Mouse (Mus musculus) forebrain, embryonic 12.5 days (tissue): ENCODE measurements around the gene Olfr545. TPM values are rescaled to one million over a fixed set of nuclear protein-coding genes. Genes with fewer than 3 reads are reported as not detected.

Source experiments
- ATAC-seq: fragments of 200-750 bp; cut with Nextera tagmentation; 2 replicates; pipeline ENCODE4 v1.8.0; 2017; ENCODE audit warnings: moderate TSS enrichment; ENCODE audit not compliant: low FRiP score
- H3K27ac ChIP-seq: fragments of 300-500 bp; sonication (generic); 2 replicates; pipeline ENCODE4 v1.5.1; 2016; ENCODE audit warnings: mild to moderate bottlenecking
- H3K27me3 ChIP-seq: fragments of 300-500 bp; sonication (generic); 2 replicates; pipeline ENCODE4 v1.6.1; 2016; ENCODE audit warnings: mild to moderate bottlenecking
- H3K36me3 ChIP-seq: fragments of 300-500 bp; sonication (generic); replicated peaks from 2 replicates; pipeline ENCODE4 v1.6.1; 2016; ENCODE audit warnings: mild to moderate bottlenecking
- H3K4me1 ChIP-seq: fragments of 300-500 bp; sonication (generic); 2 replicates; pipeline ENCODE4 v1.6.1; 2016
- H3K4me2 ChIP-seq: fragments of 300-500 bp; sonication (generic); 2 replicates; pipeline ENCODE4 v1.6.1; 2016; ENCODE audit warnings: mild to moderate bottlenecking, moderate library complexity
- H3K4me3 ChIP-seq: fragments of 300-500 bp; sonication (generic); replicated peaks from 2 replicates; pipeline ENCODE4 v1.5.1; 2016; ENCODE audit warnings: mild to moderate bottlenecking
- H3K9ac ChIP-seq: fragments of 300-500 bp; sonication (generic); 2 replicates; pipeline ENCODE4 v1.6.1; 2016; ENCODE audit warnings: mild to moderate bottlenecking
- H3K9me3 ChIP-seq: fragments of 300-500 bp; sonication (generic); 2 replicates; pipeline ENCODE4 v1.6.1; 2016
- WGBS: fragments of 180-500 bp; shearing (Covaris S2); methylation state at CpG from one replicate; pipeline ENCODE4 v1.1.7; 2016; 5-methylcytosine and 5-hydroxymethylcytosine counted together
- polyA plus RNA-seq: library from polyadenylated mRNA; unstranded; fragments of >200 nt; fragmentation: Nextera tagmentation; extraction: Ambion mirVana; gene quantifications from 2 replicates; pipeline ENCODE4 v1.2.1, GENCODE M21; 2016

Gene Olfr545
- 0.32 TPM in 1 of 2 replicates, not detected in the other for polyA plus RNA-seq

DNA sequence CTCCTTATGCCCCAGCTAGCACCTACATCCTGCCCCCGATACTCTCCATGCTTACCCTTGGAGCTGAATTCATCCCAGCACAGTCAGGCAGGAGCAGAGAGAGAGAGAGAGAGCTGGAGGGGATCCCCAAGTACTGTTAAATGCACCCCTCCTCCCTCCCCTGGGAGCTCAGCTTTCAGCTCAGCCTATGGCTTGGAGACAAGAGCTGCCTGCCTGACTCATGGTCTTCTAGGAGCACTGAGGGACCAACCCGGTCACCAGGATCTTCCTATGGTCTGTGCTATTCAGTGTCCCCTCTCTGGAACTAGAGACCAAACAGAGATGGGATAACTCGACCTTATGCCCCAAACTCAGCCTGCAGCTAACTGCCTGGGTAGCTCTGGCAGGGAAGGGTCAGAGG lies at the start of gene Olfr545:
Gene Olfr545, minus strand, starts transcription at position 101 of the 400 bp plus-strand sequence.
- Histone ChIP-seq H3K4me2 (no peak within 1 kb of the TSS), H3K27ac (no peak within 1 kb of the TSS), H3K36me3 (no peaks in the 10 kb centered on the region), H3K4me1 (no peaks in the 10 kb centered on the region), H3K9me3 (no peaks in the 10 kb centered on the region), H3K4me3 (no peak within 1 kb of the TSS), H3K27me3 (no peaks in the 10 kb centered on the region), H3K9ac (no peak within 1 kb of the TSS)
- ATAC-seq, result no peak
- WGBS, result 73% methylated on average over 3 of the region's 3 CpGs

DNA sequence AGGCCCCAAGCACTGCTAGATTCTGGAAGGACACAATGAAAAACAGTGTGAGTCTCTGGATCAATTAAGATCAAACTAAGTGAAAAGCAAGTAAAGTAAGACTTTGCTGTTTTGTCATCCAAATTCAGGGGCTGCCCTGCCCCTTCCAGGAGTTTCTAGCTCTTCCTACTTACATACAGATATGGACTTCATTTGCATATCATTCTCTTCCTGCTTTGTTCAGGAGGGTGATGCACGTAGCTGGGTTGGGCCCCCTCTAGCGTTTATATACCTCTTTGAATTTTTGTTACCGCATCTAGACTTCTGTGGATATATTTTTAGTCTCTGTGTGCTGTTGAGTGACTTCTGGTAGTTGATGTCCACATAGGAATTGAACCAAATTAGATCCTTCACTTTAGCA lies 41.9 kb upstream of the Olfr545 start:
- no peaks in the 10 kb centered on the region for H3K9me3 ChIP-seq
- no peak overlapping the region for H3K4me3 ChIP-seq
- no peaks in the 10 kb centered on the region for H3K27me3 ChIP-seq
- 66% methylated on average over 3 of the region's 3 CpGs for WGBS
- H3K36me3 ChIP-seq, result no peaks in the 10 kb centered on the region
- no peak for ATAC-seq
- H3K27ac ChIP-seq, result no peak overlapping the region
- no peaks in the 10 kb centered on the region for H3K4me1 ChIP-seq
- H3K9ac ChIP-seq, result no peak overlapping the region
- no peak overlapping the region for H3K4me2 ChIP-seq

DNA sequence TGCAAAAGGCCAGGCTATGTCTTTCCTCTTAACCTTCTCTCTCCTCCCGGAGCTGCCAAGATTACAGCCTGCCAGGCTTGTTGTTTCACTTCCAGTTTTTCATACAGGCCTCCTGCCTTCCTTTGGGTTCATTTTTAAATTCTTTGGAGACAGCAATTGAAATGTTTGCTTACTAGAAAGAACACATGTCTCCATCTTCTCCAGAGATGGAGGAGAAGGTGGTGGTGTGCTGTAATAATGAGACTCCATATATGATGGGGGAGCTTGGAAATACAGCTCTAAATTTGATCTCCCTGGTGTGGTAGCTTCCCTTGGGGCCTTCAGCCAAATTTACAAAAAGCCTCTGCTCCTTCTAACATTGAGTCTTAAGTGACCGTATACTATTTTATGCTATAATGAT lies 41.2 kb upstream of the Olfr545 start, which contains the start of gene Olfr548-ps1:
Gene Olfr548-ps1, plus strand, starts transcription at position 301 of the 400 bp plus-strand sequence.
- no peak within 1 kb of the TSS for H3K9ac ChIP-seq
- H3K4me3 ChIP-seq, result no peak within 1 kb of the TSS
- H3K4me2 ChIP-seq, result no peak within 1 kb of the TSS
- ATAC-seq, result no peak
- 84% methylated on average over 2 of the region's 2 CpGs for WGBS
- H3K27ac ChIP-seq, result no peak within 1 kb of the TSS
- no peaks in the 10 kb centered on the region for H3K4me1 ChIP-seq
- H3K27me3 ChIP-seq, result no peaks in the 10 kb centered on the region
- no peaks in the 10 kb centered on the region for H3K9me3 ChIP-seq
- H3K36me3 ChIP-seq, result no peaks in the 10 kb centered on the region

DNA sequence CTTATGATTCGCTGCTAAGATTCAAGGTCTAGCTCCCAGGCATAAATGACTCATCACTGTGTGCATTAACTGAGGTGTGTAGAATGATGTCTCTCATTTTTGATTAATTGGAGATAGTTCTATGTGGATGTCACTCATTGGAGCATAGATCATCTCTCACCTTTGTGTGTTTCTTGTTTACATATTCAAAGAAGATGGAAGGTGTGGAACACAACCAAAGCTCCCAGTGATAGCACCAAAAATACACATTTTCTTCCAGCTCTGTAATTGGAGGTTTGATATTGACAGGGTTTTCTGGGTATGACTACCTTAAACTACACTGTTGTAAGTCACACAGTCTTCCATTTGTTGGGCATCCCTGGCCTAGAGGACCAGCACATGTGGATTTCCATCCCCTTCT lies 35.1 kb upstream of the Olfr545 start, which contains the start of gene Olfr547:
Gene Olfr547, plus strand, starts transcription at position 301 of the 400 bp plus-strand sequence.
- H3K4me3 ChIP-seq, result no peak within 1 kb of the TSS
- no peak for ATAC-seq
- no peaks in the 10 kb centered on the region for H3K4me1 ChIP-seq
- H3K36me3 ChIP-seq, result no peaks in the 10 kb centered on the region
- WGBS, result 75% methylated on average over 1 of the region's 1 CpGs
- H3K27ac ChIP-seq, result no peak within 1 kb of the TSS
- H3K27me3 ChIP-seq, result no peaks in the 10 kb centered on the region
- no peak within 1 kb of the TSS for H3K4me2 ChIP-seq
- no peaks in the 10 kb centered on the region for H3K9me3 ChIP-seq
- H3K9ac ChIP-seq, result no peak within 1 kb of the TSS

DNA sequence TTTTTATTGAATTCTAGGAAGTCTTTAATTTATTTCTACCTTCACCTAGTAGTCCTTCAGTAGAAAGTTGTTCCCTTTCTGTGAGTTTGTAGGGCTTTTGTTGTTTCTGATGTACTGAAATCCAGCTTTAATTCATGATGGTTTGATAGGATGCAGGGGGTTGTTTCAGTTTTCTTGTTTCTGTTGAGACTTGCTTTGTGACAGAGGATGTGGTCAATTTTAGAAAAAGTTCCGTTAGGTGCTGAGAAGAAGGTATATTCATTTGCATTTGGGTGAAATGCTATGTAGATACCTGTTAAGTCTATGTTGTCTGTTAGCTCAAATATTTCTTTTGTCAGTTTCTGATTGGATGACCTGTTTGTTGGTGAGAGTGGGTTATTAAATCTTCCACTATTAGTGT lies 29.7 kb upstream of the Olfr545 start:
- H3K27me3 ChIP-seq, result no peaks in the 10 kb centered on the region
- no peak overlapping the region for H3K4me3 ChIP-seq
- H3K36me3 ChIP-seq, result no peaks in the 10 kb centered on the region
- WGBS, result 90% methylated on average over 1 of the region's 1 CpGs
- H3K4me1 ChIP-seq, result no peaks in the 10 kb centered on the region
- no peak overlapping the region for H3K9ac ChIP-seq
- H3K9me3 ChIP-seq, result no peaks in the 10 kb centered on the region
- no peak for ATAC-seq
- no peak overlapping the region for H3K27ac ChIP-seq
- H3K4me2 ChIP-seq, result no peak overlapping the region

DNA sequence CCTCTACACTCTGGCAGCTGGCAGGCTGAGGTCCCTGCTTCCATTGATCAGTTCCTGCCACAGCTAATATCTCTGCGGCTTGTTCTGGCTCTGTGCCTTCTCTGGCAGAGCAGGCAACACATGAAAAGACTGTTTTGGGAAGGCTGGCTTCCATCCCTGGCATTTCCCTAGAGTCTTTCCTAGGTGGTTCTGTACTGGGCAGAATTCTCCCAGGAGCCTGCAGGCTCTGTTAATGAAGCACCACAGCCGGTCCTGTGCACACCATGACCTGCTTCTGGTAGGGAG lies 17.6 kb upstream of the Olfr545 start:
- ATAC-seq, result no peak
- Histone ChIP-seq H3K9ac (no peak overlapping the region), H3K36me3 (no peaks in the 10 kb centered on the region), H3K27ac (no peak overlapping the region), H3K4me3 (no peak overlapping the region), H3K9me3 (no peaks in the 10 kb centered on the region), H3K27me3 (peaks cover 33% of the 10 kb centered on the region), H3K4me1 (peaks cover 4% of the 10 kb centered on the region; the same call in 1 of the 2 replicates), H3K4me2 (no peak overlapping the region)
- whole genome bisulfite sequencing, result 86% methylated on average over 2 of the region's 2 CpGs

DNA sequence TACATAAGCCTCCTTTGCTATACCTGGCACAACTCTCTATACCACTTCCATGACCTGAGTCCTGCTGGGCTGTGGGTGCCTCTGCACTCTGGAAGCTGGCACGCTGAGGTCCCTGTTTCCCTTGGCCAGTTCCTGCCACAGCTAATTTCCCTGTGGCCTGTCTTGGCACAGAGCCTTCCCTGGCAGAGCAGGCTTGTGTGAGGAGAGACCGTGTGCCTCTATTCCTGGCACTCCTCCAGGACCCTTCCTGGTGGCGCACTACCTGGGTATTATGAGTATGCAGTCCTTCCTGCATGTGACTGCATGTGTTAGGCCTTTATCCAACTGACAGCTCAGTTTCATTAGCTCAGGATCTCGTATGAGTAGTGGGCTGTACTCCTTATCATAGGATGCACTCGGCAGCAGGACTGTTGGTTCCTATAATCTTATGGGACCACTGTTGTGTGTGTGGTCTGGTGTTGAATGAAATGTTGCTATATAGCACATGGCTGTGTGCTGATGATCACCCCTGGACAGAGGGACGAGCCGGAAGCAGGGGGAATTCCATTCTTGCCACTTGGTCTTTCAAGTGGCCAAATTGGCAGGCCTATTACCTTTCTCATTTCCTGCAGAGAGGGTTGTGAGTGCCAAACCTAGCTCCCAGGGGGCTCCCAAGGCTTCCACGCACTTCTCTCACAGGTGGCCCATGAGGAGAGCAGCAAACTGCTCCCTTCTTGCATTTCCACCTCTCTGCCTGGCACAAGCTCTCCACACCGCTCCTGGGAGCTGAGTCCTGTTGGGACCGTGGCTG lies 17.1 kb upstream of the Olfr545 start:
- H3K27me3 ChIP-seq, result peaks cover 38% of the 10 kb centered on the region
- H3K27ac ChIP-seq, result no peak overlapping the region
- H3K9ac ChIP-seq, result no peak overlapping the region
- H3K9me3 ChIP-seq, result no peaks in the 10 kb centered on the region
- no peak overlapping the region for H3K4me3 ChIP-seq
- H3K36me3 ChIP-seq, result no peaks in the 10 kb centered on the region
- no peak overlapping the region for H3K4me2 ChIP-seq
- no peak for ATAC-seq
- WGBS, result 79% methylated on average over 10 of the region's 10 CpGs
- H3K4me1 ChIP-seq, result peaks cover 4% of the 10 kb centered on the region; the same call in 1 of the 2 replicates

DNA sequence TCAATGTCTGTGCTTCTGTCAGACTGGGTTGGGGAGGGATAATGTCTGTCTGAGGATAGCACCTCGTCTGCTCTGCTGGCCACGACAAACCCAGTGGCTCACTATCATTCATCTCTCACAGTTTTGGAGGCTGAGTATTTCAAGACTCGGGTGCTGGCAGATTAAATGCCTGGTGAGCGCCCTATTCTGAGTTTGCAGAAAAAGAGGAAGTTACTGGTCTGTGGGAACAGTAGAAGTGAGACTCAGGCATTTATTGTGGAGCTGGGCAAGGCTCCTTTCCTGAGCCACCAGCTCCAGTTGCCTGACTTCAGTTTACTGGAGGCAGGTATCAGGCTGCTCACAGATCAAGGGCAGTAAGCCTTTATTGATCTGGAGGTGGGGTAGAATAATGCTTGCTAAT lies 14.8 kb upstream of the Olfr545 start:
- 78% methylated on average over 4 of the region's 4 CpGs for WGBS
- Histone ChIP-seq H3K27me3 (peaks cover 40% of the 10 kb centered on the region), H3K4me2 (no peak overlapping the region), H3K27ac (no peak overlapping the region), H3K9ac (no peak overlapping the region), H3K4me1 (peaks cover 4% of the 10 kb centered on the region; the same call in 1 of the 2 replicates), H3K4me3 (no peak overlapping the region), H3K9me3 (no peaks in the 10 kb centered on the region), H3K36me3 (no peaks in the 10 kb centered on the region)
- no peak for ATAC-seq

DNA sequence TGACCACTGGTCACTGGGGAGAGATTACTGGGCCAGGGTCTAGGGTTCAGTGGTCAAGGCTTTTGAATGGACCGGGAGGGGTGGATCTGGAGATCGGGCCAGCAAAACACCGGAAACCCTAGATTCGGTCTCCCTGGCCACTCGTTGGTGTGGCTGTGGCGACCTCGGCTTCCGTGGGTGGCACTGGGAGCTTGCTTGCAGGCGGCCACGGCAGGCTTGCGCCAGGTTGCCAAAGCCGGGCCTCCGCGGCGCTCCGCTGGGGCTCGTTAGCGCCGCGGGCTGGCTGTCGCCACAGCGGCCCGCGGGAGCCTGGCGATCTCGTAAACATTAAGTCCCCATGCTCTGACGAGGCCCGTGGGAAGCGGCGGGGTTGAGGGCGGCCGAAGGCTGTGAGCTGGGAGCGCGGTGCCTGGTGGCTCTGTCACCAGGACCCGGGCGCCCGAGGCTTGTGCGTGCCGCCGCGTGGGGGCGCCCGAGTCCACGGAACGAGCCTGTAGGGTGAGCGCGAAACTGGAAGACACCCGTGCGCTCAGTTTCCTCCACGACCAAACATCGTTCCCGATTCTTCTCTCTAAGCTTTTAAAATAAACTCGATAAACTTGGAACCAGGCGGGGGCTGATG lies 13.6 kb upstream of the Olfr545 start:
- H3K4me1 ChIP-seq, result peaks cover 4% of the 10 kb centered on the region; the same call in 1 of the 2 replicates
- H3K9me3 ChIP-seq, result no peaks in the 10 kb centered on the region
- H3K27ac ChIP-seq, result no peak overlapping the region
- peak overlapping the region; percentile 80 for H3K9ac ChIP-seq
- ATAC-seq, result peak; percentile 95
- peak overlapping the region; percentile 53 for H3K4me3 ChIP-seq
- no peaks in the 10 kb centered on the region for H3K36me3 ChIP-seq
- H3K4me2 ChIP-seq, result peak overlapping the region; percentile 84
- H3K27me3 ChIP-seq, result peaks cover 40% of the 10 kb centered on the region
- under 1% methylated on average over 54 of the region's 54 CpGs for WGBS

DNA sequence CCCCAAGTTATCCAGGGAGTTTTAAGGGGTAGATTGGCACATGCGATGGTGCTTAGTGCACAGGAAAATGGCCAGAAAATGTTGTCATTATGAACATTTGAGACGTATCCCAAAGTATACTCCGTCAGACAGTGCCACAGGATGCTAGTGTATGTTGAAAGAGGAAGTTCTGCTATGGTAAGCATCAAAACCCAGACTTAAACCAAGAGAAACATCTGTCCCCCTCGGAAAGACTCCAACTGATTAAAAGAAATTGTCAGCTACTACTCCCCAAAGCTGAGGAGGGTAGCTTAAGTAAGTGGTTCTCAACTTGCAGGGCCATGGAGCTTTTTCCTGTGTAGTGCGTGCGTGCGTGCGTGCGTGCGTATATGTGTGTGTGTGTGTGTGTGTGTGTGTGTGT lies 12.6 kb upstream of the Olfr545 start:
- no peak for ATAC-seq
- no peak overlapping the region for H3K4me2 ChIP-seq
- H3K27ac ChIP-seq, result no peak overlapping the region
- no peaks in the 10 kb centered on the region for H3K36me3 ChIP-seq
- 97% methylated on average over 10 of the region's 10 CpGs for WGBS
- H3K4me1 ChIP-seq, result peaks cover 4% of the 10 kb centered on the region; the same call in 1 of the 2 replicates
- no peak overlapping the region for H3K4me3 ChIP-seq
- no peaks in the 10 kb centered on the region for H3K9me3 ChIP-seq
- H3K9ac ChIP-seq, result no peak overlapping the region
- peaks cover 38% of the 10 kb centered on the region for H3K27me3 ChIP-seq

DNA sequence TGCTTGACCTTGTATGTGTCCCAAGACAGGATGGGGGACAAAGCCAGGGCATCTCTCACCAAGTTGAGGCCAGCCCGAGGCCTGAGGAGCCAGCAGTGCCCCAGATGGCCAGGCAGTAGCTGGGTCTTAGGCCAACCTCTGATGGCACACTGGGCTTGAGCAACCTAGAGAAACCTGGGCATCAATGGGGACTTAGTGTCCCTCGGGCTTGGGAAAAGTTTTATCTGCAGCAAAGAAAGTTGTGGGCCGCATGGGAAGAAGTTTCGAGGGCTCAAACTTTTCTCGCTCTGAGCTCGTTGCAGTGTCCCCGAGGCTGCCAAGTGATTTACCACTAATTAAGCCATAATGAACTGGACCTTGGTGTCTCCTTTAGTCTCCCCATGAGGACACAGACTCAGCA lies 10.4 kb upstream of the Olfr545 start:
- H3K27me3 ChIP-seq, result peaks cover 28% of the 10 kb centered on the region
- no peak overlapping the region for H3K9ac ChIP-seq
- WGBS, result 65% methylated on average over 7 of the region's 7 CpGs
- no peak overlapping the region for H3K4me3 ChIP-seq
- H3K9me3 ChIP-seq, result no peaks in the 10 kb centered on the region
- H3K4me1 ChIP-seq, result peaks cover 4% of the 10 kb centered on the region; the same call in 1 of the 2 replicates
- no peaks in the 10 kb centered on the region for H3K36me3 ChIP-seq
- ATAC-seq, result no peak
- H3K27ac ChIP-seq, result no peak overlapping the region
- H3K4me2 ChIP-seq, result no peak overlapping the region

DNA sequence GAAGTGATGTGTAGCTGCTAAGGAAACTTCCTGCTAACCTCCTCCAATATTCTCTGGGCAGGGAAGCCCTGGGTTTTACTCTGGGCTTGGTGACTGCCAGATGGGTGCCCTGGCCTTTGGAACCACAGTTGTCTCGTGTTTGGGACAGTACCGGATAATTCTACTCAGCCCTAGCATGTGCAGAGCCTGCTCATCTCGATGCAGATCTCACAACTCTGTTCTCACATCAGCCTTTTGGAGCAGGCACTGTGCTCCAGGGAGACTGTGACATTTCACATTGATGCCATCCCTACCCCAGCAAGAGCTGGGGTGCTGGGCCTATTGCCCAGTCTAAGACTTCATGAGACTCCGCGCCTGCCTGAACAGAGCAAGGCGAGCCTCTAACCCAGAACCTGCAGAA lies 9.3 kb upstream of the Olfr545 start:
- H3K27me3 ChIP-seq, result peaks cover 17% of the 10 kb centered on the region
- no peaks in the 10 kb centered on the region for H3K9me3 ChIP-seq
- no peak overlapping the region for H3K9ac ChIP-seq
- WGBS, result 89% methylated on average over 6 of the region's 6 CpGs
- ATAC-seq, result no peak
- H3K4me2 ChIP-seq, result no peak overlapping the region
- no peak overlapping the region for H3K27ac ChIP-seq
- H3K4me3 ChIP-seq, result no peak overlapping the region
- H3K4me1 ChIP-seq, result peaks cover 4% of the 10 kb centered on the region; the same call in 1 of the 2 replicates
- no peaks in the 10 kb centered on the region for H3K36me3 ChIP-seq

DNA sequence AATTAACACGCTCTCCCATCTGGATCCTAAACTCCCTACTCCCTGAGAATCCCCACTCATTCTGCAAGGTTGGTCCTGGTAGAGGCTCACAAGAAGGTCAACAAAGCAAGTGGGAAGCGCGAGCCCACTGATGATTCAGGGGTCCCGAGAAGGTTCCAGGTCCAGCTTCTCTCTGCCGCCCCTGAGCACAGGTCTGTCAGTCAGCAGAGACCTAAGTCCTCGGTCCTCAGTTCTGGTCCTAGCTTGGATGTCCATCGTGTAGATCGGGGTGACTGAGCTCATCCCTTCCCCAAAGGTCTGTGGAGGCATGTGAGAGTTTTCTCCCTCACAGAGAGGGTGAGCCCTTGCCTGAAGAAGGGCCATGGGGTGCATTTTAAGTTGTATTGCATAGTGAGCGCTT lies 8.7 kb upstream of the Olfr545 start:
- no peak overlapping the region for H3K4me3 ChIP-seq
- no peak overlapping the region for H3K27ac ChIP-seq
- H3K36me3 ChIP-seq, result no peaks in the 10 kb centered on the region
- H3K4me1 ChIP-seq, result peaks cover 4% of the 10 kb centered on the region; the same call in 1 of the 2 replicates
- H3K9ac ChIP-seq, result no peak overlapping the region
- ATAC-seq, result no peak
- 83% methylated on average over 9 of the region's 9 CpGs for WGBS
- peaks cover 16% of the 10 kb centered on the region for H3K27me3 ChIP-seq
- no peak overlapping the region for H3K4me2 ChIP-seq
- H3K9me3 ChIP-seq, result no peaks in the 10 kb centered on the region
